Mouse (Mus musculus): ENCODE data around the gene Ercc4.
A peak's percentile ranks its signal among the peaks of the same experiment; 100 is the strongest.
"Not testable (repeated sequence)": the region's sequence is repeated elsewhere in the genome, so short reads cannot be mapped to it uniquely, and the experiment has no call there.

Ercc4 gene

DNA sequence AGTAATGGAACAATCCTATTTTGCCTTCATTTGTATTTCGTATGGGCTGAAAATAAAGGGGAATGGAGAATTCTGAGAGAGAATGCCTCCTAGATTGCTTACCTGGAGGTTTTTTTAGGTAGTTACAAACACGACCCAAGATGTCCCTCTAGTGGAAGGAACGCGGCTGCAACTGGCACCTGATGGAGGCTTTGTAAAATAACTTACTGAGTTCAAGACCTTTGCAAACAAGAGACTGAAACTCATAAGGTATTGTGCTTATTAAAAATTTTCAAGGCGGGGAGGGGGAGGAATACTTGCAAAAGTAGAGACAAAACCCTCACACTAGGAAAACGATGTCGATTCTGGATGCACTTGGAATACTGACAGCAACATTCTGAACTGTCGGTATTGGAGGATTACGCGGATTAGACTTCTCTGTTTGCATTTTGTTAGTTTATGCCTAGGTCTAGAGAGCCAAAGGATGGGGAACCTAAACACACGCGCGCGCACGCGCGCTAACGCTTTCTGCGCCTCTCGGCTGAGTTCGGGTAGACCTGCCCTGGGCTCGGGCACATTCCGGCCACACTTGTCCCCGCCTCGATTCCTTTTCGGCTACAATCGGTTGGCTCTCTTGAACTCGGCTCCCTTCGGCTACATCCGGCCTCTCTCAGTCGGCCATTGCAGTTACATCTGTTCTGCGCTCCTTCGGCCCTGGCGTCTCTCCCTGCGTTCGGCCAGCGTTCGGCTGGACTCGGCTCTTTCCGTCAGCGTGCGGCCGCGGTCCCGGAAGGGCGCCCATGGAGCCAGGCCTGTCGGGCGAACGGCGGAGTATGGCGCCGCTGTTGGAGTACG, at the start of gene Ercc4:
Ercc4 (plus strand) TSS at position 529 of the 834 bp plus-strand sequence.
- peak; percentile 90 for DNase-seq

DNA sequence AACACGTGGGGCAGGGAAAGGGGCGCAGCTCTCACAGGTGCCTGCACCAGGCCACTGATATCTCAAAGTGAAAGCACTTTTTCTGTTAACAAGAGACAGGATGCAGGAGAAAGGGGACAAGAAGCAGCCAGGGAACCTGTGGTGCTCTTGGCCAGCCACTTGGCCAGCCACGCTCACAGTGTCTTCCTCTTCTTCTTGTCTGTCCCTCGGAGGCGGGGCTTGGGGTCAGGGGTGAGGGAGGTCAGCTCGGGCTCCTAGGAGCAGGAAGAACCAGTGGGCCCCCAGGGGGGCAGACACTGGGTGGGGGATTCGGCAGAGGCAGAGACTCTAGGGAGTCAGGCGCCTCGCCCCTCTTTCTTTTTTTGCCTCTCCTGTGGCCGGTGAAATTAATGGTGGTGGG, 48.4 kb upstream of the Ercc4 start:
- DNase-seq = no peak

DNA sequence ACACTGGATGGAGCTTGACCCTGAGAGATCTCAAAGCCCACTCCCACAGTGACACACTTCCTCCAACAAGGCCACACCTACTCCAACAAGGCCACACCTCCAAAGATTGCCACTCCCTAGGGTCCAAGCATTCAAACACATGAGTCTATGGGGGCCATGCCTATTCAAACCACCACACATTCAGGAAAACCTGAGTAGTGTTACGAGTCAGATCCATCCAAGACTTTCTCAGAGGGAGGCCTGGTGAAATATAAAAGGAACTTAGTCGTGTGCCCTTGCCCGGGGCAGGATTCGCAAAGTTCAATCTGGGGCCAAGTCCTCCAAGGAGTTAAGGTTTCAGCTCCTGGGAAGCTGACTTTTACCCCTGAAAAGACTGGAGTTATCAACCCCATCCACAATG, 35.3 kb upstream of the Ercc4 start:
- DNase-seq = no peak

DNA sequence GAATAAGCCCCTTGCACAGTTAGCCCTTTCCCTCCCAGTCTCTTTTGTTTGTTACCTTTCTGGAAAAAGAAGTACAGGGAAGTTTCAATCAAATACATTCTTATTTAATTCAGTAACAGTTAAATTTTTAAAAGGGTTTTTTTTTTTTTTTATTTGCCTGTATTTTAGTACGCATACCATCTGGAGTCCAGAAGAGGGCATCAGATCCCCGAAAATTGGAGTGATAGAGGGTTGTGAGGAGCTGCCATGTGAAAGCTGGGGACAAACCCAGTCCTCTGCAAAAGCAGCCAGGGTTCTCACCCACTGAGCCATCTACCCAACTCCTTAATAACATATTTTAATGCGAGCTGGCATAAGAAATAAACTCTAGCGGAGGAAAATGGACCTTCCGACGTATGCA, 29.3 kb upstream of the Ercc4 start:
- DNase-seq = no peak

DNA sequence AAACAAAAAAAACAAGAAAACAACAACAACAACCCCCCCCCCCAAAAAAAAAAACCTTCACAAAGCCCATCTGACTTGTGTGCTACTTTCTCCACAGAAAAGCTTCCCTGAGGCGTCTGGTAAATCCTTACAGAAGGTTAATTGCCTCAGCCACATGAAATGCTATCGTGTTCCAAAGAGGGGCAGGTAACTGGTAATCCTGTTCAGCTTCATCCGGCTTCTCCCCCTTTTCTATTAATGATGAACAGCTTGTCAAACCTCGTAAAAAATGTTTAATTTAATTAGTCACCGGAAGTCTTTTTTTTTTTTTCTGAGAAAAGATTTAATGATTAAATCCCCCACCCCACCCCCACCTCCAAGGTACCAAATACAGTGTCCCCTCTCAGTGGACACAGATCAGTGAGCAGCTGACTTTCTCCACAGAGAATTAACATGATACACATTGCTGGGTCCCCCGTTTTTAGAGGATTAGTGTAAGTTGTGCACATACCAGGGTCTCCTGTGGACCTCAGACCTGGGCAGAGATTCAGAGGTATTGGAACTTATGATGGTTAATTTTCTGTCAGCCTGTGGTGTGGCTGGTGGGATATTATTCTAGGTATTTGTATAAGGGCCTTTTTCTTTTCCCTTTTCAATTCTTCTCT, 26.2 kb upstream of the Ercc4 start:
- no peak for DNase-seq

DNA sequence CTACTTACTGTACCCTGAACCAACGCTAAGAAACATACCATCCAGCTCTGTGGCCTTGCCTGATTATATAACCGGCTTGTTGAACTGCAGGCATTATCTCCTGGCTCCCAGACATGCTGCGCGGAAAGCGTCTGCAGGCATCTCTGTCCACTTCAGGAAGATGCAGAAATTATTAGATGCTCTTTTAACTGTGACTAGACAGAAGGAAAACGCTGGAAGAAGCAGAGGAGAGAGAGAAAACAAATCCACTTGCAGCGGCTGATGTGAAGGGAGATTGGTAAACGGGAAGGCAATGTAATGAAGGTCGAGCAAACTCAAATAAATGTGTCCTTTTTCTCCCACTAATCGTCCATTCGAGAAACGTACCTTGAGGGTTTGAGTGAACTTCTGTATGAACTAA, 1.1 kb upstream of the Ercc4 start:
- DNase-seq = no peak

DNA sequence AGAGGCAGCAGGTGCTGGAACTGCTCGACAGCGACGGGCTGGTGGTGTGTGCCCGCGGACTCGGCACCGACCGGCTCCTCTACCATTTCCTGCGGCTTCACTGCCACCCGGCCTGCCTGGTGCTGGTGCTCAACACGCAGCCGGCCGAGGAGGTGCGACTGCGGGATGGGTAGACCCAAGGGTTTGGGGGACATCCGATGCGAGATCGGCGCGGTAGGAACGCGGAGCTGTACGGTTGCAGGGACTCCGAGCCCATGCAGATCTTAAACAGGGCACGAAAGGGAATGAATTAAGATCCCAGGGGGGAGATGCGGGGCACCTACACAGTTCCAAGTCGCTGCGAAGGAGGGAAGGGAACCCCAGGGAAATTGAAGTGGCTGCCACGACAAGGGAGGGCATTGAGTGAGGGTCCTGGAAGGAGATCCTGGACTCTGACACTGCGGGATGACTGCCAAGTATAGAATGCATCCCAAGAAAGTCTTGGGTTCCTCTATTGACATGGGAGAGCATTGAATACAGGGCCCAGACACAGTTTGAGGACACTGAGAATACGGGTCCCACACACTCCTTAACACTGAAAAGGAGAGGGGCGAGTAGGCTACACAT, 609 bp downstream of the Ercc4 start:
- no peak for DNase-seq

DNA sequence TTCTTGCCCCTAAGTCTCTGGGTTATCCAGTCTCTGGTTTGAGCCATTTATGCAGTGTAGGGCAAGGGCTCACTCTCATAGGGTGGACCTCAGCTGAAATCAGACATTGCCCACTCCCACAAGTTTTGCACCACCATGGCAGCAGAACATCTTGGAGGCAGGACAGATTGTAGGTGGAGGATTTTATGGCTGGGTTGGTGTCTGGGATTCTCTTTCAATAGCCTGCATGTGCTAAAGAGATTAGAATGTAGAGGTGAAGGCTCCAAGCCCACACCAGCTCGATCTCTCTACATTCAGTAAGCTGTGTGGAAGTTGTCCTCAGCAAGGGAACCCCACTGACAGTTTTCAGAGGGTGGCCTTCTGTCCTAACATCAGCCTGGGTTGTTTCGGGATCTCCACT, 5.3 kb downstream of the Ercc4 start:
- no peak for DNase-seq

DNA sequence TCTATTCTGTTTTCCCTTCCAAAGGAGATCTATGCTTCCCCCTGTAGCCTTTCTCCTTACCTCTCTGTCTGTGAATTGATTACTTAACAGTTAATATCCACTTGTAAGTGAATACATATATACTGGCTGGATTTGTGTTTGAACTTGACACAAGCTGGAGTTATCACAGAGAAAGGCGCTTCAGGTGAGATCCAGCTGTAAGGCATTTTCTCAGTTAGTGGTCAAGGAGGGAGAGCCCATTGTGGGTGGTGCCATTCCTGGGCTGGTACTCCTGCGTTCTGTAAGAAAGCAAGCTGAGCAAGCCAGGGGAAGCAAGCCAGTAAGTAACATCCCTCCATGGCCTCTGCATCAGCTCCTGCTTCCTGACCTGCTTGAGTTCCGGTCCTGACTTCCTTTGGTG, 6.0 kb downstream of the Ercc4 start:
- not testable (repeated sequence) for DNase-seq

DNA sequence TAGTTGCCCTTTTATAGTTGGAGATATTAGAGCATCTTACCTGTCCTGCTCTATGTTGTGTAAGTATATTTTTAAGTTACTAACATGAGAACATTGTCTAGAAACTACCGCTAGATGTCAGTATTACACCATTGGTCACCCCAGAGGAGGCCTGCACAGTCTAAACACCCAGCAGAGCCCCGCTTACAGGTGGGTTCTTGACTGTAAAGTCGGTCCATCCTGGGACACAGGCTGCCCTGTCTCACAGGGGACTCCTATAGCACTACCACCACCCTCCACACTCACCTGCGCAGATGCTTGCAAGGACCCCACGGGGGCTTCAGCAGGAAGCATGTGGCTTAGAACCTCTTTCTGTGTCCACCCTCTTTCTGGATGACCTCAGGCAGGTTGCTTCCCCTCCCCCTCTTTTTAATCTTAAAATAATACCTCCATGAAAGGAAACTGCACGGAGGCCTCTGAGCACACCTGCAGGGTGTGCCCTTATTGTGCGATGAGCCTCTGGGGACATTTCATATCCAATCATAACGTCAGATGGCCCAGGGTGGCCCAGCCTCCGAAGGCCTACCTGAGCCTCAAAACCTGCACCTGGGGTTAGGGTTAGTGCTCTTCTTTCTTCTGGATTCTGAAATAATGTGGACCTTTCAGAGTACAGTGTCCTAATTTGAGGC, 7.9 kb downstream of the Ercc4 start:
- DNase-seq = peak; percentile 16

DNA sequence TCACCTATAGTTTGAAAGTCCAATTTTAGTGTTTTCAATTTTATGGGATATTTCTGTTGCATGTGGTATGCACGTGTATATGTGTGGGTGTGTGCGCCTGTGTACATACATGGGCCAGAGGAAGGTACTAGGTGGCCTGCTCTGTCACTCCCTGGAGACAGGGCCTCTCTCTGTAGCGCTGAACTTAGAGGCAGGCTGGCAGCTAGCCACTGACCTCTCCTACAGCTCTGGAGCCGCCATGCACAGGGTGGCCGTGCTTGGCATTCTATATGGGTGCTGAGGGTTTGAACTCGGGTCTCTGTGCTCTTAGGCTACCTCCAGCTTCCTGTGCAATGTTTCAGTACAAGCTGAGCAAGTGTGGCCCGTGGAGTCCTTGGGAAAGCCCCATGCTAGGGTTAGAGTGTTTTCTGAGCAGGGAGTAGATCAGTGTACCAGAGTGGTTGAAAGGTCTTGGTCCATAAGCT, 8.5 kb downstream of the Ercc4 start:
- no peak for DNase-seq

DNA sequence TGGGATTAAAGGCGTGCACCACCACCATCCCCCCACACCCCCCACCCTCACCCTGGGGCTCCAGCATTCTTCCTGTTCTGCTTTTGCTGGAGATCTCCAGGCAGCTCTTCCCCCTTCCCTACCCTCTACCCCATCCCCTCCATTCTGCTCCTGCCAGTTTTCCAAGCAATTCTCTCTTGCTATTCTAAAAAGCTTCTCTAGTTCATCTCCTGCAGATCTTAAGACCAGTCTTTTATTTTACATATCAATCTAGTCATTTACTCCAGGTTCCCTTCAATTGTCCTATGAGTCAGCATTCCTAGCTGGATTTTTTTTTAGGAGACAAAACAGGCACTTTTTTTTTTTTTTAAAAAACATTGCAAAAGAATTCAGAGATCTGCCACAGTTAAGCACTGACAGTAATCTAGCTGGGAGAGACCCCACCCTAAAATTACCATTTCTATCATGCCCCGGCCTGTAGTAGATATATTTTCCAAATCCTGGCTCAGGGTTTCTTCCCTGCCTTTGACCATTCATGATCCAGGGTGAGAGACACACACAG, 9.3 kb downstream of the Ercc4 start:
- DNase-seq = no peak

DNA sequence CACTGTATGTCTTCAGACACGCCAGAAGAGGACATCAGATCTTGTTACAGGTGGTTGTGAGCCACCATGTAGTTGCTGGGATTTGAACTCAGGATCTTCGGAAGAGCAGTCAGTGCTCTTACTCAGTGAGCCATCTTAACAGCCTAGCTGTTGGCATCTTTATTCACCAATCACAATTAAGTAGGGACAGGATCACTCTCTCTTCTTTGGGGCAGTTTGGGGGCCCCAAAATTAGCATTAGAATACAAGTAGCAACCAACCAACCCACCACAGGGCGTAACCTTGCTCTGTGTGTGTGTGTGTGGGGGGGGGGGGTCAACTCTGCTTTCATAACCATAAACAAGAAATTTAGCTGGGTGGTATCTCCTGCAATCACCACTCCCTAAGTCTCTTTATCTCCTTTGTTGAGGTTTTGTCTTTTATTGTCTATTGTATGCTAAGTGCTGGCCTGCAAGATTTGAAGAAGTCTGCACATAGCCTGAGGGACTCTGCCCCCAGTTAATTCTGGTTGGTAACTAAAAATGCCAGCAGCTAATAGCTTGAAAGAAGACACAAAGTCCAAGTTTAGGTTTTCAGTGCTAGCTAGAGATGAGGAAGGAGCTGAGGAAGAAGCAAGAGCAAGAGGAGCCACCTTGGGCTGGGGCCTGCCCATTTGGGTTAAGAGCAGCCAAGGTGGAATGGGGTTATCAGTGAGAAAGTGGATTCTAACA, 10.3 kb downstream of the Ercc4 start:
- no peak for DNase-seq

DNA sequence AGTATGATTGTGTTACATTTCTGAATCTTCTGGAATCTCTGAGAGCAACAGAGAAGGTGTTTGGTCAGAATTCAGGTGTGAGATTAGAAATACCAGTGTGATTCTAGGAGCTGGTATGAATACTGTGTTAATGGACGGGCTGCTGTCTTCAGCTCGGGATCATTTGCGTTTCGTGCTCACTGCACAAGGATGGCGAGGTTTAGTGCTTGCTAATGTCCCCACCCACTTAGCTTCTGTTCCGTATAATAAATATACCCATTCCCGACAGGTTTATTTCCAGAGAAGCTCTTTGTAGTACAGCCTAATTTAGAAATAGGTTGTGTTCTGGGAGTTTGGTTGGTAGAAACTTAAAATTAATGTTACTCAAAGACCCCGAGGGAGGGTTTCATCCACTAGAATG, 15.9 kb downstream of the Ercc4 start:
- DNase-seq = no peak

DNA sequence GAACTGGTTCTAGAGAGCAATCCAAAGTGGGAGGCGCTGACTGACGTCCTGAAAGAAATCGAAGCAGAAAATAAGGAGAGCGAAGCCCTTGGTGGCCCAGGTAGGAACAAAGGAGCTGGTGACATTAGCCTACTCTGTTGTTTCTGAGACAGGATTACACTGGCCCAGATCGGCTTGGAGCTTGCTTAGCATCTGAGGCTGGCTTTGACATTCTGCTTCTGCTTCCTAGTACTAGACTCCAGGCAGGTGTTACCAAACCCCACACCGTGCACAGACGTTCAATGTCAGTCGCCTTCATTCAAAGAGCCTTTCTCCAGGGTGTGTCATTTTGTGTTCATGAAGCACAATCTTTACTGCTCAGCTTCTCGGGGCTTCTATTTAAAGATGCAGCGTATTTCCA, 18.1 kb downstream of the Ercc4 start:
- DNase-seq = no peak

DNA sequence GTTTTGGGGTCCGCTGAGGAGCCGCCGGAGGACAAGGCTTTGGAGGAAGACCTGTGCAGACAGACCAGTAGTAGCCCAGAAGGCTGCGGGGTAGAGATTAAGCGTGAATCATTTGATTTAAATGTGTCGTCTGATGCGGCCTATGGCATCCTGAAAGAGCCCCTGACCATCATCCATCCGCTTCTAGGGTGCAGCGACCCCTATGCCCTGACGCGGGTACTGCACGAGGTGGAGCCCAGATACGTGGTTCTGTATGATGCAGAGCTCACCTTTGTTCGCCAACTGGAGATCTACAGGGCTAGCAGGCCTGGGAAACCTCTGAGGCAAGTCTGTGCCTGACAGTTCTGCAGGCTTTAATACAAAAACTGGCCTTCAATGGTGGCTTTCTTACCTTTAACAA, 20.9 kb downstream of the Ercc4 start:
- DNase-seq = peak; percentile 45

DNA sequence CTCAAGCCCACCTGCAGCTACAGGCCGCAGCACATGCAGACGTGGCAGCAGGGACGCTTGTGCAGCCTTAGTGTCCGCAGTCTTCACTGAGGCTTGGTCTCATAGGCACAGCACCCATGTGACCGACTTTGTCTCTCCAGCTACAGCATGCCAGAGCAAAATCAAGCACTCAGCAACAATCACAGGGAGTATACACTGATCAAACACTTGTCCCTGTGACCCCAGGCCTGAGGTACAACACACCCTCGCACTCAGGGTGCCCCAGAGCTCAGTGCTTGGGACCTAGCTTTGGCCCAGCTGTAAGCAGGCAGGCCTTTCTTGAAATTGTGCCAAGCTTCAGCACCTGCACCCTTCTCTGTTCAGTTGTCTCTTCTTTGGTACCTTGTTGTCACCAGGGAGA, 31.7 kb downstream of the Ercc4 start:
- DNase-seq = no peak

DNA sequence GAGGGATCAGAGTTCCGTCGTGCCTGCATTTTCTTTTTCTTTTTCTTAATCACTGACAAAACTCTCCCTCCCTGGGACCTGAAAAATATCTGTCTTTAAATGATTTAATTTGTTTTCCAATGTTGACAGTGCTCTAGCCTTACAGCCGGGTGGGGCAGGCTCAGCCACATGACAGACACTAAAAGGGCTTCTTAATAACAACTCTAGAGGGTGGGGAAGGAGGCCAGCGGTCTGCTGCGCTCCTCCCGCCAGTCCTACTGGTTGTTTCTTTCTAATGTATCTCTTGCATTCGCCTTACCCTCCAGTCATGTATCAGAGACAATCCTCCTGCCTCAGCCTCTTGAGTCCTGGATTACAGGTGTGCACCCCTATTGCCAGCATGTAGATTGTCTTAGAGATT, 34.4 kb downstream of the Ercc4 start:
- no peak for DNase-seq

DNA sequence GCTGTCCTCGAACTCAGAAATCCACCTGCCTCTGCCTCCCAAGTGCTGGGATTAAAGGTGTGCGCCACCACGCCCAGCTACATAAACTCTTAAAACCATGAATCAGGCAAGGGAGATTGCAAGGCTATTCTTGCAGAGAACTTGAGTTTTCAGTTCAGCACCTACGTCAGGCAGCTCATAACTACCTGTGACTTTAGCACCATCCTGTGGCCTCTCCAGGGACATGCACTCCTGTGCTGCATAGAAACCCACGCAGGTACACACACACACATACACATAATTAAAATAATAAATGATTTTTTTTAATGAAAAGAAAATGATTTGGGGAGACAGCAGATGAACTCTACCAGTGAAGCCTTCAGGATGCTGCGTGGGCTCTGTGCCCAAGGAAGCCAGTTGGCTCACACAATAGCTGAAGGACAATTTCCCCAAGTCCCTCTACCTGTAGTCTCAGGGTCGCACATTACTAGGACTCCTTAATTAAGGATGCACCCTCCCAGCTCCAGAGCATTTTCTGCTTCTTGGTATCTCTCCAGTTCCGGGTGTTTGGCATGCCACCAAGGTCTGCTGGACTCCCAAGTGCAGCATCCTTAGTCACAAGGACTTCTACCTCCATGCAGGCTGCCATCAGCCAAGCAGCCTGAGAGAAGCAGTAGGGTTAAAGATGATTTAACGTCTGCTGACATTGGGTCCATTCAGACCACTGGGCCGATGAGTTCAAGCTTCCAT, 35.4 kb downstream of the Ercc4 start:
- DNase-seq = no peak

DNA sequence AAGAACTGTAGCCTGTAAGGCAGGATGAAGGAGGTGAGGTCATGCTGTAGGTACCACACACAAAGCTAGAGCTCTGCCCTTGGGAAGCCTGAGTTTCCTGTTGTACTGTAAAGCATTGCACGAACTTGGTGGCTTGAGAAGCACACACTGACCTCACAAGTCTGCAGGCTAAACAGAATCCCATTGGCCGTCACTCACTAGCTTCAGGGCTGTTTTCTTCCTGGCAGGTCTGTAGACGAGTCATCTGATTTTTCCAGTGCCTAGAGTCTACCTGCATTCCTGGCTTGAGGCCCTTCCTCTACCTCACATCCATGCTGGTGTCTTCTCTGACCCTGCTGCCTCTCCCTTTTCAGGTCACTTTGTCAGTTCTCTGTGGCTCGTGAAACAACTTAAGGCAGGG, 36.7 kb downstream of the Ercc4 start:
- DNase-seq = no peak

DNA sequence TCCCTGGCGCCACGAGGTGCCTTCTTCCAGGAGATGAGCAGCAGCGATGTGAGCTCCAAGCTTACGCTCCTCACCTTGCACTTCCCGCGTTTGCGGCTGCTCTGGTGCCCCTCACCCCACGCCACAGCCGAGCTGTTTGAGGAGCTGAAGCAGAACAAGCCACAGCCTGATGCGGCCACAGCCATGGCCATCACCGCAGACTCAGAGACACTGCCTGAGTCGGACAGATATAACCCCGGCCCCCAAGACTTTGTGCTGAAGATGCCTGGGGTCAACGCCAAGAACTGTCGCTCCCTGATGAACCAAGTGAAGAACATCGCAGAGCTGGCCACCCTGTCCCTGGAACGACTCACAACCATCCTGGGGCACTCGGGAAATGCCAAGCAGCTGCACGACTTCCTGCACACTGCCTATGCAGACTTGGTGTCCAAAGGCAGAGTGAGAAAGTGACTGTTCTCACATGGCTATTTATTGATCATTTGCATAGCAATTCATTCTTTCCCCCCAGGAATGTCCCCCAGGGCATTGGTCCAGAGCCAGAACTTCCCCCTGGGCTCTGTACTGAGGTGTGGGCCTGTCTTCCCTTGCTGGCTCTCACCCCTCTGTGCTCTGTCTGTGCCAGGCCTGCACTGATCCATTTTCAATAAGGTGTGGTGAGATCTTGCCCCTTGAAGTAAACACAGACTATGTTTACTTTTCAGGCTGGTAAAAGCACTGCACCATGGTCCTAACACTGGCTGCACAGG, 38.5 kb downstream of the Ercc4 start:
- DNase-seq = no peak

All from liver (tissue).